Mouse (Mus musculus) G1E-ER4 (cell line): ENCODE data around the gene Fbxl16. TPM values are rescaled to one million over a fixed set of nuclear protein-coding genes. Genes with fewer than 3 reads are reported as not detected.

Source experiments
- GATA1 ChIP-seq: IDR thresholded peaks from one replicate; pipeline ENCODE4 v1.8.0; 2012; ENCODE audit warnings: low read length, inconsistent platforms
- polyA plus RNA-seq: library from polyadenylated mRNA; stranded (reverse); fragments of >175 nt; gene quantifications from 2 replicates; pipeline ENCODE4 v1.2.3, GENCODE M21; 2012

The Fbxl16 gene
- not detected in 2 replicates for polyA plus RNA-seq

GRCm38 (mm10) chr17:25808789-25809605 is at the start of gene Fbxl16:
Fbxl16 (plus strand) TSS chr17:25809085.
- no peak for TF ChIP-seq GATA1

GRCm38 (mm10) chr17:25760148-25760547 is 48.7 kb upstream of the Fbxl16 start:
- no peak for TF ChIP-seq GATA1

- TF ChIP-seq GATA1: no peak
These were observed 47.3 kb upstream of the Fbxl16 start for GRCm38 (mm10) chr17:25761561-25761970.

GRCm38 (mm10) chr17:25762591-25762990 is 46.3 kb upstream of the Fbxl16 start:
- TF ChIP-seq GATA1: no peak

- no peak for TF ChIP-seq GATA1
These were observed 43.0 kb upstream of the Fbxl16 start for GRCm38 (mm10) chr17:25765886-25766285.

- no peak for TF ChIP-seq GATA1
These were observed 39.6 kb upstream of the Fbxl16 start for GRCm38 (mm10) chr17:25769331-25769730.

- TF ChIP-seq GATA1: no peak
These were observed 35.2 kb upstream of the Fbxl16 start, which contains the start of gene Narfl for GRCm38 (mm10) chr17:25773549-25774120. Narfl (plus strand) TSS chr17:25773776.

- no peak for TF ChIP-seq GATA1
These were observed 33.4 kb upstream of the Fbxl16 start for GRCm38 (mm10) chr17:25775318-25776062.

- no peak for TF ChIP-seq GATA1
These were observed 30.9 kb upstream of the Fbxl16 start for GRCm38 (mm10) chr17:25777948-25778347.

- no peak for TF ChIP-seq GATA1
These were observed 27.5 kb upstream of the Fbxl16 start for GRCm38 (mm10) chr17:25781339-25781738.

- no peak for TF ChIP-seq GATA1
These were observed 25.8 kb upstream of the Fbxl16 start for GRCm38 (mm10) chr17:25783086-25783485.

- TF ChIP-seq GATA1: no peak
These were observed 24.9 kb upstream of the Fbxl16 start for GRCm38 (mm10) chr17:25783861-25784574.

GRCm38 (mm10) chr17:25785281-25785745 is 23.6 kb upstream of the Fbxl16 start, which contains the start of gene Haghl:
Haghl (minus strand) TSS chr17:25785673.
- TF ChIP-seq GATA1: no peak

- no peak for TF ChIP-seq GATA1
These were observed 22.6 kb upstream of the Fbxl16 start, which contains the start of gene Ccdc78 for GRCm38 (mm10) chr17:25786280-25786679. Ccdc78 (plus strand) TSS chr17:25786580.
